Mouse (Mus musculus) lung, embryonic 15.5 days (tissue): ENCODE data around the gene BC025920. TPM values are rescaled to one million over a fixed set of nuclear protein-coding genes. Genes with fewer than 3 reads are reported as not detected.
A peak's percentile ranks its signal among the peaks of the same experiment; 100 is the strongest.

Source experiments
- ATAC-seq: fragments of 200-750 bp; cut with Nextera tagmentation; 2 replicates; pipeline ENCODE4 v1.8.0; 2017; ENCODE audit warnings: moderate number of reproducible peaks, borderline replicate concordance; ENCODE audit not compliant: low FRiP score, low TSS enrichment; ENCODE audit errors: extremely low read depth
- H3K27ac ChIP-seq: fragments of 300-500 bp; sonication (generic); 2 replicates; pipeline ENCODE4 v1.5.1; 2015; ENCODE audit warnings: moderate library complexity, mild to moderate bottlenecking, inconsistent platforms
- H3K27me3 ChIP-seq: fragments of 300-500 bp; sonication (generic); 2 replicates; pipeline ENCODE4 v1.6.1; 2015; ENCODE audit warnings: inconsistent platforms
- H3K36me3 ChIP-seq: fragments of 300-500 bp; sonication (generic); 2 replicates; pipeline ENCODE4 v1.6.1; 2015; ENCODE audit warnings: inconsistent platforms
- H3K4me1 ChIP-seq: fragments of 300-500 bp; sonication (generic); 2 replicates; pipeline ENCODE4 v1.6.1; 2015; ENCODE audit warnings: inconsistent platforms
- H3K4me2 ChIP-seq: fragments of 300-500 bp; sonication (generic); 2 replicates; pipeline ENCODE4 v1.6.1; 2015; ENCODE audit warnings: inconsistent platforms, mild to moderate bottlenecking, moderate library complexity
- H3K4me3 ChIP-seq: fragments of 300-500 bp; sonication (generic); 2 replicates; pipeline ENCODE4 v1.5.1; 2015; ENCODE audit warnings: mild to moderate bottlenecking, inconsistent platforms
- H3K9ac ChIP-seq: fragments of 300-500 bp; sonication (generic); 2 replicates; pipeline ENCODE4 v1.6.1; 2015; ENCODE audit warnings: inconsistent platforms
- H3K9me3 ChIP-seq: fragments of 300-500 bp; sonication (generic); 2 replicates; pipeline ENCODE4 v1.6.1; 2016; ENCODE audit warnings: inconsistent platforms
- WGBS: fragments of 180-500 bp; shearing (Covaris S2); methylation state at CpG from one replicate; pipeline ENCODE4 v1.1.7; 2015; 5-methylcytosine and 5-hydroxymethylcytosine counted together
- polyA plus RNA-seq: library from polyadenylated mRNA; unstranded; fragments of >200 nt; fragmentation: Nextera tagmentation; extraction: Ambion mirVana; gene quantifications from 2 replicates; pipeline ENCODE4 v1.2.1, GENCODE M21; 2015

The BC025920 gene
- 0.66 and 0.78 TPM in 2 replicates for polyA plus RNA-seq

DNA sequence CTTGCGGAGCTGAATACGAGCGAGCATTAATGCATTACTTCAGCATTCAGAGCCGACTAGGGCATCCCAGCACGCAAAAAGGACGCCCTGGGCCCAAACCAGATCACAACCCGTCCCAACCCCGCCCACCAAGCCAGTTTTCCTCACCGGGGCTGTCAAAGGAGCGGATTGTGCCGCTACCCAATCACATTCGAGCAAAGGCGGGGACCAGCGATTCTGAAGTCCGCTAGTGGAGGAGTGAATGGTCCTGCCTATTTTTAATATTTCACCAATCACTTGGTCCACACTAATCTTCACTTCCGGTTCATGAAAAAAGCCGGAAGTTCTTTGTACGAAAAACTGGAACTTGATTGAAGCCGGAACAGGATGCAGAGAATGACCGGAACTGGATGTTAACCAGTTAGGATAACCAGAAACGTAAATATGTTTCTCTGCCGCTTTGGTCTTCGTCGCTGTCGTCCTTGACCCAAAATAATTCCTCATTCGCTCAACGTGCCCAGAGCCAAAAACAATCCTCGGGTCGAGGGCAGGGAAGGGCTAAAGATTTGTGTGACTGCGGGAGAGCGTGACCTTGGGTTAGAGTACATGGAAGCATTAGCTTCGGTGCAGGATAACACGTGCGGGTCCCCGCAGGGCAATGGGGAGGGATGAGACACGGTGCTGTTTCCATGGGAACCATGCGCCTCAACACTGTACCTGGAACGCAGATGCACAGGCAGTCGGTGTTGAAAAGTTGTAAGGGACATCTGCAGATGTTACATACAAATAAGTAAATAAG lies at the start of gene BC025920:
Gene BC025920 (plus strand): TSS at position 297 of the 778 bp plus-strand sequence.
- under 1% methylated on average over 39 of the region's 39 CpGs for WGBS
- peaks cover 35% of the 10 kb centered on the region for H3K4me1 ChIP-seq

GRCm38 (mm10) chr10:81556282-81556681 lies 49.8 kb upstream of the BC025920 start:
- no peak for ATAC-seq
- Histone ChIP-seq H3K4me3 (no peak overlapping the region), H3K27me3 (no peaks in the 10 kb centered on the region), H3K4me1 (peaks cover 13% of the 10 kb centered on the region), H3K27ac (no peak overlapping the region), H3K4me2 (no peak overlapping the region), H3K9me3 (no peaks in the 10 kb centered on the region), H3K36me3 (peaks cover under 1% of the 10 kb centered on the region; the same call in 1 of the 2 replicates), H3K9ac (no peak overlapping the region)
- 75% methylated on average over 3 of the region's 3 CpGs for whole genome bisulfite sequencing

More for the DNA sequence above, at the start of gene BC025920:
- Histone ChIP-seq H3K27ac (peak within 1 kb of the TSS; percentile 93), H3K4me2 (peak within 1 kb of the TSS; percentile 78), H3K27me3 (no peaks in the 10 kb centered on the region), H3K4me3 (peak within 1 kb of the TSS; percentile 52), H3K36me3 (no peaks in the 10 kb centered on the region), H3K9ac (peak within 1 kb of the TSS; percentile 34), H3K9me3 (no peaks in the 10 kb centered on the region)
- peak; percentile 86 for ATAC-seq

DNA sequence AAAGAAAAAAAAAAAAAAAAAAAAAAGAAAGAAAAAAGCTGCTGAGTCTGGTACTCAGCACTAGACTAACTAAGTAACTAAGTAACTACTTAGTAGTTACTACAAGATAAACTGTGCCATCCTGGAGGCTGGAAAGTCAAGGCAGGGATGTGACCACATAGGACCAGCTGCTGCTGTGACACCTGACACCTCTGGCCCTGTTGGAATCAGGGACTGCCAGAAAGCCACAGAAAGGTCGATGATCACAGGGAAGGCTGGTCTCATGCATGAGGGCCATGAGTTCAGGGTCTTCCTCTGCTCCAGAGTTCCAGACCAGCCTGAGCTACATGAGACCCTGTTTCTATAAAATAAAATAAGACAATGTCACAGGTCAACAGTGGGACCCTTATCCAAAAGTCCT lies 48.6 kb upstream of the BC025920 start:
- Histone ChIP-seq H3K9me3 (no peaks in the 10 kb centered on the region), H3K9ac (no peak overlapping the region), H3K27ac (no peak overlapping the region), H3K4me3 (no peak overlapping the region), H3K4me1 (peaks cover 22% of the 10 kb centered on the region), H3K4me2 (no peak overlapping the region), H3K36me3 (peaks cover 8% of the 10 kb centered on the region), H3K27me3 (no peaks in the 10 kb centered on the region)
- no peak for ATAC-seq
- 28% methylated on average over 1 of the region's 1 CpGs for WGBS

- WGBS: 2% methylated on average over 38 of the region's 53 CpGs
- H3K9ac ChIP-seq: peak within 1 kb of the TSS; percentile 98
- peak within 1 kb of the TSS; percentile 84 for H3K4me2 ChIP-seq
- H3K4me1 ChIP-seq: peaks cover 37% of the 10 kb centered on the region
- H3K4me3 ChIP-seq: peak within 1 kb of the TSS; percentile 81
- peak; percentile 32 for ATAC-seq
- H3K36me3 ChIP-seq: peaks cover 8% of the 10 kb centered on the region
- no peaks in the 10 kb centered on the region for H3K9me3 ChIP-seq
- H3K27ac ChIP-seq: peak within 1 kb of the TSS; percentile 88
- H3K27me3 ChIP-seq: no peaks in the 10 kb centered on the region
Measured at GRCm38 (mm10) chr10:81559163-81559626, 46.9 kb upstream of the BC025920 start, which contains the start of gene Aes. Aes (plus strand) TSS chr10:81559488.

DNA sequence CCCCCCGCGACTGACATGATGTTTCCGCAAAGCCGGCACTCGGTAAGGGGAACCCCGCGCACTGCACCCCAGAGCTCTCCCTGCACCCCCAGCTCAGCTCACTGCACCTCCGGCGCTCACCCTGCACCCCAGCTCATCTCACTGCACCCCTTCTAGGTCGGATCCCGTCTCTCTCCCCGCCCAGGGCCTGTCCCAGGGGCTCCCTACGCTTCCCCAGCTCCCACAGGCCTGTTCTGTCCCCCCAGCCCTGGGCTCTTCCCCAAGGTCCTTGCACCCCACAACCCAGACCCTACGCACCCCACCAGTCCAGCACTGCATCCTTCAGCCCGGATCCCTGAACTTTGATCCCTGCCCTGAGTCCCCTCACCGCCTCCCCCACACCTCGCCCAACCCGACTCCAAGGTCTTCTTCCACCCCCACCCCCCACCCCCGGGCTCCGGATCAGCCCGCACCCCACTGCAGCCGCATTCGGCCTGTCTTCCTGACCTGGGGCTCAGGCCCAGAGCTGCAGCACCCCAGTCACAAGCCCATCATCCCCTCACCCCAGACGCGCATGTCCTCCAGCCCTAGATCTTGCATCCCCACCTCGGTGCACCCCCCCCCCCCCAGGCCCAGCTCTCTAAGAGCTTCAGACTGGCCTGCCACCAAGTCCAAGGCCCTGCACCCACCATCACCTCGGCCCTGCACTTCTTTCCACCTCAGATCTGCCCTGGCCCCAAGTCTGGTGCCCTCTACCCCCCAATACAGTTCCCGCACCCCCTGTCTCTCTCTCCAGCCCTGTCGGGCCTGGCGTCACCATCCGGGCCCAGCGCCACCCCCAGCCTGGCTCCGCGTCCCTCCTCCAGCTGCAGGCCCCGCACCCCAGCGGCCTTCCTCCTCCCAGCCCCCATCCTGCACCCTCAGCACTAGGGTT lies 46.2 kb upstream of the BC025920 start:
- no peaks in the 10 kb centered on the region for H3K9me3 ChIP-seq
- no peaks in the 10 kb centered on the region for H3K27me3 ChIP-seq
- peak overlapping the region; percentile 81 for H3K4me3 ChIP-seq
- H3K4me1 ChIP-seq: peaks cover 44% of the 10 kb centered on the region
- peak overlapping the region; percentile 98 for H3K9ac ChIP-seq
- H3K27ac ChIP-seq: peak overlapping the region; percentile 88
- peak overlapping the region; percentile 84 for H3K4me2 ChIP-seq
- peaks cover 11% of the 10 kb centered on the region for H3K36me3 ChIP-seq
- peak; percentile 46 for ATAC-seq
- under 1% methylated on average over 36 of the region's 36 CpGs for WGBS

GRCm38 (mm10) chr10:81560719-81561459 lies 45.2 kb upstream of the BC025920 start:
- H3K9me3 ChIP-seq: no peaks in the 10 kb centered on the region
- peak overlapping the region; percentile 84 for H3K4me2 ChIP-seq
- WGBS: 12% methylated on average over 16 of the region's 16 CpGs
- peaks cover 21% of the 10 kb centered on the region for H3K36me3 ChIP-seq
- H3K4me3 ChIP-seq: peak overlapping the region; percentile 81
- peak overlapping the region; percentile 88 for H3K27ac ChIP-seq
- H3K27me3 ChIP-seq: no peaks in the 10 kb centered on the region
- peak overlapping the region; percentile 98 for H3K9ac ChIP-seq
- peaks cover 53% of the 10 kb centered on the region for H3K4me1 ChIP-seq
- ATAC-seq: 0 out of 2 replicates have a peak, but pooled peaks have one; percentile 2

- no peak for ATAC-seq
Measured at GRCm38 (mm10) chr10:81562411-81562810, 43.7 kb upstream of the BC025920 start.

GRCm38 (mm10) chr10:81563481-81563880 lies 42.6 kb upstream of the BC025920 start:
- Histone ChIP-seq H3K4me3 (no peak overlapping the region), H3K9ac (peak overlapping the region; percentile 0; the same call in 1 of the 2 replicates), H3K36me3 (peaks cover 34% of the 10 kb centered on the region), H3K4me1 (peaks cover 63% of the 10 kb centered on the region), H3K4me2 (peak overlapping the region; percentile 54), H3K9me3 (no peaks in the 10 kb centered on the region), H3K27ac (peak overlapping the region; percentile 74; the same call in 1 of the 2 replicates), H3K27me3 (no peaks in the 10 kb centered on the region)
- ATAC-seq: no peak
- WGBS: 43% methylated on average over 6 of the region's 6 CpGs

More at GRCm38 (mm10) chr10:81562411-81562810, 43.7 kb upstream of the BC025920 start:
- 66% methylated on average over 6 of the region's 6 CpGs for WGBS
- Histone ChIP-seq H3K36me3 (peaks cover 34% of the 10 kb centered on the region), H3K4me3 (no peak overlapping the region), H3K4me1 (peaks cover 54% of the 10 kb centered on the region), H3K27me3 (no peaks in the 10 kb centered on the region), H3K4me2 (no peak overlapping the region), H3K9ac (no peak overlapping the region), H3K27ac (no peak overlapping the region), H3K9me3 (no peaks in the 10 kb centered on the region)

DNA sequence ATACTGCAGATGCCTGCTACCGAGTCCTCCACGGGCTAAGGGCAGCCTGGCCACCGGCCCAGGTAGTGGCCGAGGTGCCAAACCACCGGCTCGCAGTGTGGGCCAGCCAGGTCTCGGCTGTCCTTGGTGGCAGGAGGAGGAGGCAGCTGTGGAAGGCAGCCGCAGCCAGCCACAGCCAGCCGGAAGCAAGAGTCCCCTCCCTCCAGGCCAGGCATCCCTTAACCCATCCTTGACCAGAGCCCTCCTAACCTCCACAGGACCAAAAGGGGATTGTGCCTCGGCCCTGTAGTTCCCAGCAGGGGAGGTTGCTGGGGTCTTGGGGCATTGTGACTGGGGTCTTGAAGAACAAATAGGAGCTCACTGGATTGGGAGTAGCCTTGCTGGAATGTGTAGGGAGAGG lies 41.9 kb upstream of the BC025920 start:
- peak overlapping the region; percentile 54 for H3K4me2 ChIP-seq
- peaks cover 34% of the 10 kb centered on the region for H3K36me3 ChIP-seq
- WGBS: 2% methylated on average over 10 of the region's 10 CpGs
- peak overlapping the region; percentile 36 for H3K4me3 ChIP-seq
- peak; percentile 16; the same call in 1 of the 2 replicates for ATAC-seq
- peaks cover 68% of the 10 kb centered on the region for H3K4me1 ChIP-seq
- peak overlapping the region; percentile 26; the same call in 1 of the 2 replicates for H3K9ac ChIP-seq
- H3K27ac ChIP-seq: peak overlapping the region; percentile 74
- no peaks in the 10 kb centered on the region for H3K27me3 ChIP-seq
- no peaks in the 10 kb centered on the region for H3K9me3 ChIP-seq

DNA sequence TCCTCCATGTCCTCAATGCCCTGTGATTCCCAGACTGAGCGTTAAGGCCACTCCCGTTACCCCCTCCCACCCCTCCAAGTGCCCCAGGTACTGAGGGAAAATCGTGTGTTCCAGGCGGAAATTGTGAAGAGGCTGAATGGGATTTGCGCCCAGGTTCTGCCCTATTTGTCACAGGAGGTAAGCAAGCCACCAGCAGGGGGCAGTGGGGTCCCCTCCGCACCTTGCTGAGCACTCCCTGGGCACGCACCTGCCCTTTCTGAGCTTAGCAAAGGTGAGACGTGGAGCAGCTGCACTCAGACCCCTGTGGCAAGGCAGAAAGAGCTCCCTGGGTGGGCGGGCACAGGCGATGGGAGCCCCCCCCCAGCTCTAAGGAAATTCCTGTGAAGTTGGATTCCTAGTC lies 41.3 kb upstream of the BC025920 start:
- H3K4me2 ChIP-seq: peak overlapping the region; percentile 54; the same call in 1 of the 2 replicates
- peak overlapping the region; percentile 74 for H3K27ac ChIP-seq
- no peak overlapping the region for H3K9ac ChIP-seq
- H3K4me1 ChIP-seq: peaks cover 73% of the 10 kb centered on the region
- 37% methylated on average over 10 of the region's 10 CpGs for WGBS
- H3K36me3 ChIP-seq: peaks cover 34% of the 10 kb centered on the region
- H3K4me3 ChIP-seq: no peak overlapping the region
- H3K27me3 ChIP-seq: no peaks in the 10 kb centered on the region
- no peak for ATAC-seq
- H3K9me3 ChIP-seq: no peaks in the 10 kb centered on the region
